Mouse (Mus musculus) E14TG2a.4 (cell line): ENCODE data around the gene Nek7.

ENCODE experiments used
- CTCF ChIP-seq: conservative IDR thresholded peaks from 2 replicates; pipeline ENCODE4 v1.5.1; 2014; ENCODE audit warnings: low read length
- NANOG ChIP-seq: IDR thresholded peaks from 2 replicates; pipeline ENCODE4 v1.6.1; 2014; ENCODE audit warnings: borderline replicate concordance, low read length, mixed read lengths
- POU5F1 ChIP-seq: IDR thresholded peaks from 2 replicates; pipeline ENCODE4 v1.6.1; 2014; ENCODE audit warnings: low read length, borderline replicate concordance

DNA sequence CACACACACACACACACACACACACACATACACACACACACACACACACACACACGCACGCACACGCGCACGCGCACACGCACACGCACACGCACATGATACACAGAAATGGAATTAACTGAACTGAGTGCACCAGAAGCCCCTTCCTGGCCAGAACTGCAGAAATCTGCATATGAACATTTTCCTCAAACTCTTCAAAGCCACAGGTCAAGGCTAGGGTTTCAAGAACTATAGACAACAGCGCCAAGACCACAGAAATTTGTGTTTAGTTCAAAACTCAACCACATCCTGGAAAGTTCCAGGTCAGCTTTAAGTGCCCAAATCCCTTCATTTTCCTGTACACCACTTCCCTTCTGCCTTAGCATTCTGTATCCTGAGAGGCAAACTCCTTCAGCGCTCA lies 21.9 kb downstream of the Nek7 start:
- TF ChIP-seq CTCF = no peak
- TF ChIP-seq POU5F1 = no peak
- no peak for TF ChIP-seq NANOG
